Mouse (Mus musculus) intestine, postnatal 0 days (tissue): Measurements from ENCODE around the gene Polrmt. TPM values are rescaled to one million over a fixed set of nuclear protein-coding genes. Genes with fewer than 3 reads are reported as not detected.

Source experiments
- ATAC-seq: fragments of 200-750 bp; cut with Nextera tagmentation; 2 replicates; pipeline ENCODE4 v1.8.0; 2017; ENCODE audit warnings: mild to moderate bottlenecking, moderate TSS enrichment, moderate library complexity
- H3K27ac ChIP-seq: fragments of 300-500 bp; sonication (generic); 2 replicates; pipeline ENCODE4 v1.5.1; 2014; ENCODE audit warnings: mild to moderate bottlenecking, low read depth, low read length, moderate library complexity
- H3K27me3 ChIP-seq: fragments of 300-500 bp; sonication (generic); replicated peaks from 2 replicates; pipeline ENCODE4 v1.6.1; 2014; ENCODE audit warnings: low read length, mixed read lengths; ENCODE audit not compliant: control insufficient read depth, insufficient read depth
- H3K36me3 ChIP-seq: fragments of 300-500 bp; sonication (generic); 2 replicates; pipeline ENCODE4 v1.6.1; 2014; ENCODE audit warnings: mild to moderate bottlenecking, moderate library complexity; ENCODE audit not compliant: control insufficient read depth, insufficient read depth
- H3K4me1 ChIP-seq: fragments of 300-500 bp; sonication (generic); replicated peaks from 2 replicates; pipeline ENCODE4 v1.6.1; 2014; ENCODE audit warnings: antibody characterized with exemption, low read length, mixed read lengths; ENCODE audit not compliant: control insufficient read depth, insufficient read depth
- H3K4me2 ChIP-seq: fragments of 300-500 bp; sonication (generic); replicated peaks from 2 replicates; pipeline ENCODE4 v1.6.1; 2014; ENCODE audit warnings: low read depth, mild to moderate bottlenecking, moderate library complexity
- H3K4me3 ChIP-seq: fragments of 300-500 bp; sonication (generic); 2 replicates; pipeline ENCODE4 v1.5.1; 2014; ENCODE audit warnings: low read depth, low read length
- H3K9ac ChIP-seq: fragments of 300-500 bp; sonication (generic); 2 replicates; pipeline ENCODE4 v1.6.1; 2014; ENCODE audit warnings: mild to moderate bottlenecking, low read depth, low read length
- H3K9me3 ChIP-seq: fragments of 300-500 bp; sonication (generic); 2 replicates; pipeline ENCODE4 v1.6.1; 2016; ENCODE audit warnings: mixed run types; ENCODE audit not compliant: control insufficient read depth
- CTCF ChIP-seq: sonication (generic); IDR thresholded peaks from 2 replicates; pipeline ENCODE4 v1.5.1; 2016; ENCODE audit warnings: low read depth, mild to moderate bottlenecking, control low read depth, antibody characterized with exemption, moderate library complexity
- WGBS: fragments of 180-500 bp; shearing (Covaris S2); extraction: QIAGEN DNeasy Blood & Tissue Kit; methylation state at CpG from one replicate; pipeline ENCODE4 v1.1.7; 2014; 5-methylcytosine and 5-hydroxymethylcytosine counted together
- polyA plus RNA-seq: library from polyadenylated mRNA; unstranded; fragments of >200 nt; fragmentation: Nextera tagmentation; extraction: Ambion mirVana; gene quantifications from 2 replicates; pipeline ENCODE4 v1.2.1, GENCODE M21; 2015

Polrmt gene
- polyA plus RNA-seq, 1 experiment from 2014 or later: 18.7 TPM

DNA sequence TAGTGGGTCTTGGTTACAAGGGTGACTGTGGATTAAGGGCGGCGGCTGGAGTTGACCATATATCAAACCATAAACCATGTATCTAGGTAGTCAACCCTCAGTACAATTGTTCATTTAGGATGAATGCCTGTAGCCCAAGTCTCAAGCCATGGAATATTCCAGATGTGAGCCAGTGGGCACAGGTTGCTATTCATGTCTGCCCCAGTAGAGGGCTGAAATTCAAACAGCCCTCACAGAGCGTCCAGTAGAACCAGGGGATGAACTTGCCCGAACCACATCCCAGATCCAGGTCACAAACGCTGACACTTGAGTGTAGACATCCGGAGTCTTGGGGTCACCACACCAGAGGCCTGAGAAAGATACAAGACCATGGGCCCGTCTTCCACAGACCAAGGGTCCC lies 36.7 kb upstream of the Polrmt start:
- H3K4me3 ChIP-seq: no peak overlapping the region
- no peak overlapping the region for H3K4me2 ChIP-seq
- TF ChIP-seq CTCF: peak; percentile 63
- no peaks in the 10 kb centered on the region; the same call in 1 of the 2 replicates for H3K4me1 ChIP-seq
- no peak for ATAC-seq
- H3K36me3 ChIP-seq: no peaks in the 10 kb centered on the region
- no peak overlapping the region for H3K9ac ChIP-seq
- H3K27me3 ChIP-seq: no peaks in the 10 kb centered on the region
- no peaks in the 10 kb centered on the region for H3K9me3 ChIP-seq
- no peak overlapping the region for H3K27ac ChIP-seq
- 67% methylated on average over 7 of the region's 7 CpGs for WGBS

DNA sequence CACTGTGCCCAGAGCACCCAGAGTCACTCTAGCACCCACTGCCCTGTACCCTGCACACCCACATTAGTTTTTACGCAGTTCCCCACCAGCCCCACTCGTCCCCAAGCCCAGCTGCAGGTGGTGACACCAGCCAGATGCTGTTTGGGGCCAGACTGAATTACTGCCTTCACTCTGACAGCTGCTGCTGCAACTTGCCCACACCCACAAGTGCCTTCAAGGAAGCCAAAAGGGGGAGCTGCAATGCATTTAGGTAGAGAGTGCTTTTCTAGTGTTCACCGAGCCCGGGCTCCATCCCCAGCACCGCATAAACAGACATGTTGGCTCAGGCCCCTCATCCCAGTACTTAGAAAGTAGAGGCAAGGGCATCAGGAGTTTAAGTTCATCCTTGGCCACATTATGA lies 35.6 kb upstream of the Polrmt start:
- no peak for ATAC-seq
- 81% methylated on average over 5 of the region's 5 CpGs for WGBS
- Histone ChIP-seq H3K27ac (no peak overlapping the region), H3K27me3 (no peaks in the 10 kb centered on the region), H3K4me2 (no peak overlapping the region), H3K9me3 (no peaks in the 10 kb centered on the region), H3K9ac (no peak overlapping the region), H3K4me1 (no peaks in the 10 kb centered on the region; the same call in 1 of the 2 replicates), H3K36me3 (no peaks in the 10 kb centered on the region), H3K4me3 (no peak overlapping the region)
- no peak for TF ChIP-seq CTCF

DNA sequence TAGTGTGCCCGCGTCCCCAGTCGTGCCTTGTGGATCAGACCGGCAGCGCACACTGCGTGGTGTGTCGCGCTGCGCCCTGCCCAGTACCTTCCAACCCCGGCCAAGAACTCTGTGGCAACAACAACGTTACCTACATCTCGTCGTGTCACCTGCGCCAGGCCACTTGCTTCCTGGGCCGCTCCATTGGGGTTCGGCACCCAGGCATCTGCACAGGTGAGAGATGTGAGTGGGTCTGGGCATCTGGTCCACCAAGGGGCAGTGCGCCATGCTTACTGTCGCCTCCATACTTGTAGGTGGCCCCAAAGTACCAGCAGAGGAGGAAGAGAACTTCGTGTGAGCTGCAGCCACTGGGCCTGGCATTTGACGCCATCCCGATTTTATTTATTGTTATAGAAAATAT lies 34.8 kb upstream of the Polrmt start:
- H3K36me3 ChIP-seq: no peaks in the 10 kb centered on the region
- H3K27me3 ChIP-seq: no peaks in the 10 kb centered on the region
- peak overlapping the region; percentile 33 for H3K4me3 ChIP-seq
- H3K27ac ChIP-seq: no peak overlapping the region
- 27% methylated on average over 21 of the region's 21 CpGs for WGBS
- TF ChIP-seq CTCF: no peak
- H3K4me1 ChIP-seq: no peaks in the 10 kb centered on the region; the same call in 1 of the 2 replicates
- peak overlapping the region; percentile 66 for H3K4me2 ChIP-seq
- ATAC-seq: no peak
- no peaks in the 10 kb centered on the region for H3K9me3 ChIP-seq
- no peak overlapping the region for H3K9ac ChIP-seq

DNA sequence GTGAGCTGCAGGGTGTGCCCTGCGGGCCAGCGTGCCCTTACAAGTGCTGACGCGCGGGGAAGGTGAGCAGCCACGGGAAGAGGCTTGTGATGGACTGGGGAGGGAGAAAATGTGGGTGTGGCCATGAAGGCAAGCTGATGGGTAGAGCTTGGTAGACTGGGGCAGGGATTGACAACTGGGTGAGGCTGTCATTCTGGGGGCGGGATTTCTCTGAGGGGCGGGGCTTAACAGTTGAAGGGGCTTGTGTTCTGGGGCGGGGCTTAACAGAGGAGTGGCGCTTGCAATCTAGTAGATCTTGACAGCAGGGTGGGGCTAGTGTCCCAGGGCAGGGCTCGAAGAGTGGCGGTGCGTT lies 34.3 kb upstream of the Polrmt start:
- under 1% methylated on average over 13 of the region's 13 CpGs for WGBS
- no peak for ATAC-seq
- Histone ChIP-seq H3K27ac (peak overlapping the region; percentile 62), H3K9me3 (no peaks in the 10 kb centered on the region), H3K4me1 (no peaks in the 10 kb centered on the region; the same call in 1 of the 2 replicates), H3K4me3 (peak overlapping the region; percentile 33), H3K36me3 (no peaks in the 10 kb centered on the region), H3K9ac (no peak overlapping the region), H3K27me3 (no peaks in the 10 kb centered on the region), H3K4me2 (peak overlapping the region; percentile 66)
- TF ChIP-seq CTCF: no peak

DNA sequence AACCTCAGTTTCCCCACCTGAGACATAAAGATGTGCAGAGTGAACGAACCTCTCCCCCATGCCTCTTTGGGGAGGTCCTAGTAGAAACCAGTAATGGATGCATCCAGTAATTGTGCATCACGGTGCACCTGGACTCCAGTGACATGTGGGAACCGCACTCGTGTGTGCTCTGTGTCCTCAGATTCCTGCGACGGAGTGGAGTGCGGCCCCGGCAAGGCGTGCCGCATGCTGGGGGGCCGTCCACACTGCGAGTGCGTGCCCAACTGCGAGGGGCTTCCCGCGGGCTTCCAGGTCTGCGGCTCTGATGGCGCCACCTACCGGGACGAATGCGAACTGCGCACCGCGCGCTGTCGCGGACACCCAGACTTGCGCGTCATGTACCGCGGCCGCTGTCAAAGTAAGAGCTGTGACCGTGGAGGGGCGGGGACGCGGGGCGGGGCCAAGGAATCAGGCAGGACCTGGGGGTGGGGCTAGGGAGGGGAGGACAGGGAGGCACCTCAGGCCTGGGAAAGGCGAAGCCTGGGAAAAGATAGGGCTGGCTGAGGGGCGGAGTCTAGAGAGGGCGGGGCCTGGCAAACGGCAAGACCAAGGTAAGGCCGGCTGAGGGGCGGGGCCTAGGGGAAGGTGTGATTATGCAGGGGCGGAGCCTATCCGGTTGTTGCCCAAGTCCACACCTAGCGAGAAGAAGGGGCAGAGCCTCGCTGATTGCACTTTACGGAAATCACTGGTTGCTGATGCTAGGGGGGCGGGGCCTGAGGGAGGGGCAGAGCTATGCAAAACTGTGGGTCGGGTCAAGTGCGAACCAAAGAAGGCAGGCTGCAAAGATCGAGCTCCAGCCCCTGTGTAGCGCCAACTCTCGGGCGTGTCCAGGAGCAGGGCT lies 33.6 kb upstream of the Polrmt start:
- peak overlapping the region; percentile 62 for H3K27ac ChIP-seq
- 0 out of 2 replicates have a peak, but pooled peaks cover 3% of the 10 kb centered on the region for H3K9me3 ChIP-seq
- H3K4me1 ChIP-seq: no peaks in the 10 kb centered on the region; the same call in 1 of the 2 replicates
- WGBS: 1% methylated on average over 55 of the region's 55 CpGs
- H3K36me3 ChIP-seq: no peaks in the 10 kb centered on the region
- peak overlapping the region; percentile 33 for H3K4me3 ChIP-seq
- peak; percentile 93 for ATAC-seq
- H3K4me2 ChIP-seq: peak overlapping the region; percentile 66
- TF ChIP-seq CTCF: peak; percentile 93
- no peak overlapping the region for H3K9ac ChIP-seq
- H3K27me3 ChIP-seq: no peaks in the 10 kb centered on the region

DNA sequence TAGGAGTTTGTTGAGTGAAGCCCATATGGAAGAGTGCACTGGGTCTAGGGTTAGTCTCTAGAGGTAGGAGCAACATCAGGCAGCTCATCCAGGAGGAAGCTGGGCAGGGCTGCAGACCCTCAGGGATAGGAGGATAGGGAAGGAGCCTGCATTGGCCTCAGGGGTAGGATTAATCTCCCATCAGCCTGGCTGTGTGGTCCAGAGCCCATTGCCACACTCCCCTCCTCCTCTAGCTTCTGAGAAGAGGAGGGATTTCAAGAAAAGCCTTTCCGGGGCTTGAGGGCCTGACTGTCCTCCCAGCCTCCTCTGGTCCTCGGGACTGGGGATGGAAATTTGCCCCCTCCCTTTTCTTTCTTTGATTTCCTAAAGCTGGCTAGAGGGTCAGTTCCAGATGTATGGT lies 32.8 kb upstream of the Polrmt start:
- Histone ChIP-seq H3K4me1 (no peaks in the 10 kb centered on the region; the same call in 1 of the 2 replicates), H3K4me3 (no peak overlapping the region), H3K4me2 (no peak overlapping the region), H3K9me3 (0 out of 2 replicates have a peak, but pooled peaks cover 4% of the 10 kb centered on the region), H3K27ac (no peak overlapping the region), H3K27me3 (no peaks in the 10 kb centered on the region), H3K9ac (no peak overlapping the region), H3K36me3 (no peaks in the 10 kb centered on the region)
- no peak for TF ChIP-seq CTCF
- WGBS: 48% methylated on average over 2 of the region's 2 CpGs
- ATAC-seq: no peak
